Mouse (Mus musculus) ES-E14 (cell line): ENCODE measurements around the gene Klhl10. TPM values are rescaled to one million over a fixed set of nuclear protein-coding genes. Genes with fewer than 3 reads are reported as not detected.

Source experiments
- DNase-seq: peaks from one replicate; pipeline ENCODE4 v3.0.0-alpha.2; 2013; ENCODE audit warnings: low read depth, low spot score
- H3K27ac ChIP-seq: 2 replicates; pipeline ENCODE4 v1.5.1; 2012; ENCODE audit warnings: low read depth, mild to moderate bottlenecking, low read length, moderate library complexity, mixed read lengths; ENCODE audit not compliant: poor library complexity, insufficient read depth, severe bottlenecking
- H3K36me3 ChIP-seq: 2 replicates; pipeline ENCODE4 v1.6.1; 2012; ENCODE audit warnings: mild to moderate bottlenecking, low read length, moderate library complexity, mixed read lengths; ENCODE audit not compliant: control insufficient read depth, poor library complexity, insufficient read depth, severe bottlenecking
- H3K4me1 ChIP-seq, 2 experiments: fragments of 150-350 bp in 1 of 2; sonication (generic) in 1 of 2; 2 replicates each; pipeline ENCODE4 v1.6.1; 2012; ENCODE audit warnings: low read length in 2 of 2, mild to moderate bottlenecking in 1 of 2, mixed read lengths in 1 of 2; ENCODE audit not compliant: control insufficient read depth in 2 of 2, insufficient read depth in 2 of 2, poor library complexity in 1 of 2
- H3K4me3 ChIP-seq, 2 experiments: fragments of 150-350 bp in 1 of 2; sonication (generic) in 1 of 2; 2 replicates each; pipeline ENCODE4 v1.5.1; 2012; ENCODE audit warnings: low read length in 2 of 2, low read depth in 1 of 2, mild to moderate bottlenecking in 1 of 2, mixed read lengths in 1 of 2; ENCODE audit not compliant: insufficient read depth in 1 of 2, poor library complexity in 1 of 2, severe bottlenecking in 1 of 2
- H3K9ac ChIP-seq: 2 replicates; pipeline ENCODE4 v1.6.1; 2012; ENCODE audit warnings: low read depth, mild to moderate bottlenecking, low read length, mixed read lengths; ENCODE audit not compliant: poor library complexity, insufficient read depth, severe bottlenecking
- H3K9me3 ChIP-seq: fragments of 150-350 bp; sonication (generic); 2 replicates; pipeline ENCODE4 v1.6.1; 2012; ENCODE audit warnings: low read depth, mild to moderate bottlenecking, low read length; ENCODE audit not compliant: control insufficient read depth, insufficient read depth
- CHD2 ChIP-seq: IDR thresholded peaks from 2 replicates; pipeline ENCODE4 v1.6.1; 2014; ENCODE audit warnings: mild to moderate bottlenecking, low read depth, low read length, inconsistent platforms
- HCFC1 ChIP-seq: IDR thresholded peaks from 2 replicates; pipeline ENCODE4 v1.6.1; 2012; ENCODE audit warnings: low read length, inconsistent platforms, borderline replicate concordance; ENCODE audit not compliant: insufficient read depth
- MAFK ChIP-seq: IDR thresholded peaks from 2 replicates; pipeline ENCODE4 v1.6.1; 2014; ENCODE audit warnings: mild to moderate bottlenecking, low read depth, low read length, inconsistent platforms; ENCODE audit not compliant: insufficient read depth
- ZC3H11A ChIP-seq: IDR thresholded peaks from 2 replicates; pipeline ENCODE4 v1.6.1; 2012; ENCODE audit warnings: low read depth, mild to moderate bottlenecking, inconsistent platforms, low read length, borderline replicate concordance
- ZNF384 ChIP-seq: IDR thresholded peaks from 2 replicates; pipeline ENCODE4 v1.6.1; 2012; ENCODE audit warnings: low read depth, low read length, inconsistent platforms
- in situ Hi-C, 2 experiments: fragments of 600-800 bp; cut with MboI; formaldehyde crosslinking; loops; one replicate each; pipeline ENCODE4 v1.15.1; 2025; ENCODE audit warnings: low sequenced_read_pairs in 2 of 2, inconsistent platforms in 1 of 2; ENCODE audit not compliant: unreplicated experiment in 2 of 2
- total RNA-seq: library from RNA; depleted of rRNA; stranded (reverse); fragments of 300-350 nt; gene quantifications from 2 replicates; pipeline ENCODE4 v1.2.3, GENCODE M21; 2012

The Klhl10 gene
- total RNA-seq, 1 experiment, result 1.7 TPM

- in situ Hi-C loops, result no loop called here
- no peak overlapping the region for H3K4me3 ChIP-seq
- no peak for DNase-seq
- no peak overlapping the region for H3K27ac ChIP-seq
- no peak overlapping the region for H3K9ac ChIP-seq
- no peak for TF ChIP-seq MAFK
- no peak for TF ChIP-seq ZNF384
- peaks cover 5 to 35% of the 10 kb centered on the region in 2 experiments for H3K4me1 ChIP-seq
- no peaks in the 10 kb centered on the region for H3K9me3 ChIP-seq
- no peaks in the 10 kb centered on the region for H3K36me3 ChIP-seq
Observed at GRCm38 (mm10) chr11:100398517-100398916, 43.2 kb upstream of the Klhl10 start.

GRCm38 (mm10) chr11:100399320-100399719, 42.4 kb upstream of the Klhl10 start:
- Histone ChIP-seq H3K27ac (no peak overlapping the region), H3K9me3 (no peaks in the 10 kb centered on the region), H3K4me1 (peaks cover 5 to 29% of the 10 kb centered on the region in 2 experiments), H3K9ac (no peak overlapping the region), H3K36me3 (no peaks in the 10 kb centered on the region), H3K4me3 (no peak overlapping the region)
- DNase-seq, result no peak
- in situ Hi-C loops, result no loop called here
- TF ChIP-seq MAFK (no peak), CHD2 (no peak), ZC3H11A (no peak), ZNF384 (no peak), HCFC1 (no peak)

DNA sequence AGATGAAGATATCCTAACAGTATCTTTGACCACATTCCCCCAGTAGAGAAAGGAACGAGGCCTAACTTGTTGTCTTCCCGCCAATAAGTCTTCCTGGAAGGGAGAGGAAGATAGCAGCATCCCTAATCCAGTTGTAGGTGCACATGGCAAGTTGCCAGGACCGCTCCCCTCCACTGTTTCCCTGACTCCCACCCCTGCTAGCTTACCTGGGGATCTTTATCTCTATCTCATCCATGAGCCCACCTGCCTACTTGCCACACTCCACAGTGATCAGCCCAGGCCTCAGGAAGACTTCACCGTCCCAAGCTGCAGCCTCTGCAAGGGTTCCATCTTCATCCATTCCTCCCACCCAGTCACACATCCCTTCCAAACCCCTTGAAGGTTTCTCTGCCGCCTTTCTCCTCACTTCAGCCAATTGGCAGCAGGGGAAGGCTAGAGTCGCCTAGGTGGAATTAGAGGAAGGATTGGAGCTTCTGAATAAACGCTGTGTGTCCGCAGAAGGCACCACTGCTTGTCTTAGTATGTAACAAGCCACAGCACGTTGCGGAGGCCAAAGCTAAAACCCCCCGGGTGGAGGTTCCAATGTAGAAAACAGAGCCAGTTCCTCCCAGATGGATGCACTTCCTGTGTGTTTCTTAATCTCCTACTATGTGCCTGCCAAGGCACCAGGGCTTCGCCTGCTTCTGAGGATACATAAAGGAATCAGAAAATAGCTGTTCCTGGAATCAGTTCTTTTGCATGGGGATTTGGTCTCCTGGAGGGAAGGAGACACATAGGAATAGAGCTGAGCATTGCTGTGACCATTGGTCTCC, 41.8 kb upstream of the Klhl10 start:
- Histone ChIP-seq H3K4me3 (no peak overlapping the region), H3K9me3 (no peaks in the 10 kb centered on the region), H3K4me1 (peaks cover 3 to 23% of the 10 kb centered on the region in 2 experiments), H3K36me3 (no peaks in the 10 kb centered on the region), H3K27ac (no peak overlapping the region), H3K9ac (no peak overlapping the region; the same call in 1 of the 2 replicates)
- in situ Hi-C loops, result no loop called here
- DNase-seq, result no peak
- TF ChIP-seq ZNF384 (no peak), MAFK (no peak), HCFC1 (no peak), ZC3H11A (no peak)

DNA sequence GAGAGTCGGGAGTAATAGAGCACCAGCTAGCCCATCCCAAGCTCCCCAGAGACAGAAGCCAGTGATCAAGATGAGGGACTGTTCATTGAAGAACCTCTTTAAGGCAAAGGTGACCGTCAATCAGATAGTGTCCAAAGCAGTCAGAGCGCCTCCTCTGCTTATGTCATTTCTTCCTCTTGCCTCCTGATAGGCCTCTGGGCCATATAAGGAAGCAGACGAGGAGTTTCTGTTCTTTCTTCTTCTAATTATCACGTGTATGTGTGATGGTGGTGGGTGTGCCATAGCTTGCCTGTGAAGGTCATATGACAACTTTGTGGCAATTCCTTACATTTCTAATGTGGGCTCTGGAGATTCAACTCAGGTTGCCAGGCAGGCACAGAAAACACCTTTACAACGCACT, 40.9 kb upstream of the Klhl10 start:
- no peak for TF ChIP-seq ZC3H11A
- TF ChIP-seq CHD2, result no peak
- no peak for TF ChIP-seq ZNF384
- TF ChIP-seq HCFC1, result no peak
- no peak overlapping the region for H3K27ac ChIP-seq
- no peaks in the 10 kb centered on the region for H3K36me3 ChIP-seq
- no peaks in the 10 kb centered on the region for H3K9me3 ChIP-seq
- peaks cover 2 to 22% of the 10 kb centered on the region in 2 experiments for H3K4me1 ChIP-seq
- no peak overlapping the region for H3K4me3 ChIP-seq
- H3K9ac ChIP-seq, result no peak overlapping the region
- no peak for DNase-seq
- in situ Hi-C loops, result no loop called here

DNA sequence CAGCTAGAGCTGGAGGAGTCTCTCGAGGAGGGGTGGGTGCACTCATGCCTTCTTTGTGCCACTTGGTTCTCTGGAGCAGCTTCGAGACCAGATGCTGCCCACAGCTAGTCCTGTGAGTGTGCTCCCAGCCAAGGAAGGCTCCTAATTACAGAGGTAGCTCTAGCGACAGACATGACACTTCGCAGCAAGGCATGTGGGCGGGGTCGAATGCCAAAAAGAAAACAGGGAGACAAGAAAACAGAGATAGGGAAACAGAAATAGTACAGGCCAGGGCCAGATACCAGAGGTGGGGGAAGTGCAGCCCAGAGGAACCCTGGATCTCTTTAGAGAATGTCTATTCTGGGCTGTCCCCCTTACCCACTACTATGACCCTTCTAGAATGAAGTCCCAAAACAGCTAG, 39.5 kb upstream of the Klhl10 start:
- no peak for DNase-seq
- no peak overlapping the region for H3K27ac ChIP-seq
- no peaks in the 10 kb centered on the region for H3K36me3 ChIP-seq
- peaks cover 2 to 27% of the 10 kb centered on the region in 2 experiments for H3K4me1 ChIP-seq
- H3K9me3 ChIP-seq, result no peaks in the 10 kb centered on the region
- H3K9ac ChIP-seq, result no peak overlapping the region
- no peak overlapping the region for H3K4me3 ChIP-seq
- TF ChIP-seq ZNF384 (no peak), MAFK (no peak), ZC3H11A (no peak), HCFC1 (no peak), CHD2 (no peak)
- in situ Hi-C loops, result no loop called here
